Mouse (Mus musculus) cerebral cortex, adult 2 months (tissue): ENCODE data around the gene Slc16a13.

Source experiments
- WGBS: fragments of 180-500 bp; shearing (Covaris S2); methylation state at CpG from one replicate; pipeline ENCODE4 v1.1.7; 2018; 5-methylcytosine and 5-hydroxymethylcytosine counted together

Gene Slc16a13

DNA sequence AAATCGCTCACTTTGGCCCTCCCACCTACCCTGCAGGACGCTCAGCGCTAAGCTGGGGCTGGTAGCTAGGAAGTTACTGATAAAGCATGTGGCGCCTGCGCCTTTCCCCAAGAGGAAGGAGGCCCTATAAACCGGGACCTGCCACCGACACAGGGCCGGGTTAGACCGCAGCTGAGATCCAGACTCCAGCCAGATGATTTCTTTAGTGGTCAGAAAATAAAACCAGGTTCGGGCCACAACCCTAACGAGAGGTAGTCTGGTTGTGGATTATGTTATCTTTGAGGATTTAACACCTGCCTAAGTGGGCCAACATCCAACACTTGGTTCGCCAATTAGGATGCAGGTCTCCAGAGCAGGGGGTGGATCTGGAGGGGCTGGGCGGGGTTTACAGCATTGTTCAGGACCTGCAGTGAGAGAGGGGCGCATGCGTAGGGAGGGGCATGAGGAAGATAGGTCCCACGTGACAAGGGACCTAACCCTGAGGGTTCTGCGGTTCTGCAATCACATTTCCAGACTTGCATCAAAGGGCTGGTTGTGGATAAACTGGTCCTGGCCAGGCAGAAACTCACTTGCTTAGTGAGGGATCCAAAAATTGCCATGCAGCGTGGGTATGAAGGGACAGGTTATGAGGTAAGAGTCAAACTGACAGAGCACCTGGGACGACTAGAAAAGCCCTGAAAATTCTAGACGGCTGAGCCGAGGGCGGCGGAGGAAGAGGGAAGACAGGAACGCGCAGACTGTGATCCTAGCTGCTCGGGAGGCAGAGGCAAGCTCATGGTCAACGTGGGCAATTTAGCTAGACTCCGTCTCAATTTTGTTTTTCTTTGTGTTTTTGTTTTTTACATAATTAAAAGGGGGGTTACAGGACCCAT, at the start of gene Slc16a13:
Gene Slc16a13 (minus strand): TSS at position 334 of the 872 bp plus-strand sequence.
- WGBS: 1% methylated on average over 28 of the region's 28 CpGs

GRCm38 (mm10) chr11:70266405-70266804, 45.5 kb upstream of the Slc16a13 start:
- WGBS: 63% methylated on average over 1 of the region's 1 CpGs

DNA sequence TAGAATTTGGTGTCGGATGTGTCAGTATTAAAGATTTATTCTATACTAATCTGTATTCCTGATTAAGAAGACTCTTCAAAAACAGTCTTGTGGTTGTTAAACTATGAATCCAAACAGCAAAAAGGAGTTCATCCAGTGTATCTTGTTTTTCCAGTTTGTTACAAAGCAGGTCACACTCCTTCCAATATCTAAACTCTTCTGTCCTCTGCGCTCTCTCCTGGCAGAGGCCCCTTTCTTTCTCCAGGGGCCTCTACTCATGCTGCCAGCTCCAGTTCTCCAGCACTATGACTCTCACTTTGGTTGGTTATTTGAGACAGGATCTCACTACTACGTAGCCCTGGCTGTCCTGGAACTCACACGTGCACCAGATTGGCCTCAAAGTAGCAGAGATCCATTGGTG, 45.0 kb upstream of the Slc16a13 start:
- WGBS: 85% methylated on average over 4 of the region's 4 CpGs

- WGBS: 61% methylated on average over 3 of the region's 3 CpGs
These were observed 44.4 kb upstream of the Slc16a13 start for GRCm38 (mm10) chr11:70265252-70265651.

DNA sequence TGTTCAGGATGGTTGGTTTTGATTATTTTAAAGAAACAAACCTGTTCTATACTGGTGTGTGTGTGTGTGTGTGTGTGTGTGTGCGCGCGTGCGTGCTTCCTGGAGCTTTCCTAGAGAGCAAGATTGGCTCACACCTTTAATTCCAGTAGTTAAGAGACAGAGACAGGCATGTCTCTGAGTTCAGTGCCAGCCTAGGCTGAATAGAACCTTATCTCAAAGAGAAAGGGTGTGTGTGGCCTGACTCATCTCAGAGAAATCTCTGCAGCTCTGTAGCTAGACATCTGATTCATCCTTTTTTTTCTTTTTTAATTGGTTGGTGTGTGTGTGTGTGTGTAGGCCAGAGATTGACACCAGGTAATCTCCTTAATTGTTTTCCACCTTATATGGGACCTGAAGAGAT, 38.2 kb upstream of the Slc16a13 start:
- 93% methylated on average over 4 of the region's 4 CpGs for WGBS

DNA sequence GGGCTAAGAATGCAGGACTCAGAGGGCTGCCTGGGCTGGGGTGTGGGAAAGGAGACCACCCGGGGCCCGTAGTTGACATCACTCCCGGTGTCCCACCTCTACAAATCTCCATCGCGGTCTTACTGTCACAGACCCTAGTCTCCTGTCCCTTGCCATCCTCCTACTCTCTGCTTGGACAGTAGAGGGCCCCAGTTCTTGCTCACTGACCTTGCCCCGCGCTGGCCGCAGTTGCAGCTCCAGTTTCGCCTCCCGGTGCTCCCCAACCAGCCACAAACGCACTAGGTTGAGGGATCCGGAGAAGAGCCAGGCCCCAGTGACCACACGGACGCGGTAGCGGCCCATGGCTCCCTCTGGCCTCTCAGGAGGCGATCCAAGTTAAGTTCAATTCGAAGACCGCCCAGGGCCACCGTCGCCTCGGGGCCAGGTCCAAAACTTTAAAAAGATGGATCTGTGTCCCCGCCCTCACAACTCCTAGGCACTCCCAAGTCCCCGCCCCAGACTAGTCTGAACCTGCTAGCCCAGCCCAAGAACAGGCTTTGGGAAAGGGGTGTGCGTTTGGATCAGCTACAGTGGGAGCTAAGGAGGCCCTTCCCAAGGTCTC, 34.2 kb upstream of the Slc16a13 start, which contains the start of gene Alox12:
Gene Alox12 (minus strand): TSS at position 423 of the 601 bp plus-strand sequence.
- WGBS: 4% methylated on average over 25 of the region's 25 CpGs

- 5% methylated on average over 18 of the region's 18 CpGs for WGBS
These were observed 33.5 kb upstream of the Slc16a13 start for GRCm38 (mm10) chr11:70254337-70254736.

- WGBS: 85% methylated on average over 8 of the region's 8 CpGs
These were observed 31.0 kb upstream of the Slc16a13 start for GRCm38 (mm10) chr11:70251853-70252252.

DNA sequence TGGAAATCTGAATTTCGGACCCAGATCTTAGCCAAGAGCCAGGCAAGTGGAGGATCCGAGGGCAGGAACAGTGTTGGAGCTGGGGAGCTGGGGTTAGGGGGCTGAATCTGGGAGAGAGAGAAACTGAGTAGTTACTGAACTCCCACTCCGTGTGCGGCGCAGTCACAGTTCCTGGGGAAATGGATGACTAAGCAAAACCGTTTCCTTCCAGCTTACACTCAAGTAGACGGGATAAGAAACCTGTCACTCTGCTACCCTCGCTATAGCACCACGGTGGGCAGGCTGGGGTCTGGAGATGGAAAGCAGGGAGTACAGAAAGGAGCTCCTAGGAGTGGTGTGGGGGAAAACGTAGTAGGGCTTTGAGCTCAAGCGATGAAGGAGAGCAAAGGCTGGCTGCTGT, 29.3 kb upstream of the Slc16a13 start:
- 56% methylated on average over 11 of the region's 11 CpGs for WGBS

- WGBS: 54% methylated on average over 9 of the region's 9 CpGs
These were observed 26.4 kb upstream of the Slc16a13 start for GRCm38 (mm10) chr11:70247136-70247845.

DNA sequence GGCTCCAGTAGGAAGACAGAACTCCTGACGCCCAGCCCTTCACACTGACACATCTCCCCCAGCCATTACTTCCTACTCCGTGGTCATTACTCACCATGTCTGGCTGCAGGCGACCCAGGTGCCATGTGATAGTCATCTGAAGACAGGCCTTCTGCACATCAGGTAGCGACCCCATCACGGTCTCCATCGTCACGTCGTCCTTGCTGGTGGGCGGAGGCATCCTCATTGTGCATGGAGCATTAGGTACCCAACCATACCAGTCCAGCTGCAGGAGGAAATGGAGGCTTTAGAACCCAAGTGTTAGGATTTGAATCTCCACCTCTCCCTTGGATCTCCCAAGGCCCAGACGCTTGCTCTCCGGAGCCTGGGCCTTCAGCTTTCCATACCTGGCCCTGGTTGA, 21.7 kb upstream of the Slc16a13 start:
- 79% methylated on average over 11 of the region's 11 CpGs for WGBS

DNA sequence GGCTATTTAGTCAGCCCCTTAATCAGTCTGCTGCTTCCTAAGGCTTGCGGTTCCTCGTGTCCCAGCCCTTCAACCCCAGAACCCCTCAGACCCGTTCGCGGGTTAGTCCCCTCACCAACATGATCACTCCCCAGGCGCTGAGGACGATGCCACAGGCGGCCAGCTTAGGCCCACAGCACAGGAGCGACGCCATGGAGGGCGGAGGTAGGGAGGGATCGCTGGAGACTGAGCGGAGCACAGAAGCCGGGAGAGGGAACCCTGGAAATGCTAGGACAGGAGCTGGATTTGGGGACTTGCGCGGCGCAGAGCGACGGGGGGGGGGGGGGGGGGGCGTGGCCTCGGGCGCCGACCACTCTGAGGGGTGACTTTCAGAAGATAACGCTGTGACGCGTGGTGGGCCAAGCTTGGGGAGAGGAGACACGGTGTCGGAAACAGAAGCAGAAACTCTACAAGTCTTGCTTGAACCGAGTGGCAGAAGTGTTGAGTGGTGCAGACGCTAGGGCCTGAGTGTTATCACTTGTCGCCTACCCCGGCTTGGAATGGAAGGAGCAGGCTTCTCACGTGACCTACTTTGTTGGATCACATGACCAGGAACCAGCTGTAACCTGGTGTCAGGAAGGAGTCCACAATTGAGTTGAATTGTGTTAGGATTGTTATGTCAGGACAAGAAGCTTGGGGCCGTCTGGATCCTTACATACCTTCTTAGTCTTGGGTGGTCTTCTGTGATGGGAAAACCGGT, 18.8 kb upstream of the Slc16a13 start, which contains the start of the genes Gm21988 and Rnasek:
Gene Gm21988 (minus strand): TSS at position 290 of the 739 bp plus-strand sequence.
Gene Rnasek (minus strand): TSS at position 302 of the 739 bp plus-strand sequence.
- WGBS: under 1% methylated on average over 34 of the region's 35 CpGs

DNA sequence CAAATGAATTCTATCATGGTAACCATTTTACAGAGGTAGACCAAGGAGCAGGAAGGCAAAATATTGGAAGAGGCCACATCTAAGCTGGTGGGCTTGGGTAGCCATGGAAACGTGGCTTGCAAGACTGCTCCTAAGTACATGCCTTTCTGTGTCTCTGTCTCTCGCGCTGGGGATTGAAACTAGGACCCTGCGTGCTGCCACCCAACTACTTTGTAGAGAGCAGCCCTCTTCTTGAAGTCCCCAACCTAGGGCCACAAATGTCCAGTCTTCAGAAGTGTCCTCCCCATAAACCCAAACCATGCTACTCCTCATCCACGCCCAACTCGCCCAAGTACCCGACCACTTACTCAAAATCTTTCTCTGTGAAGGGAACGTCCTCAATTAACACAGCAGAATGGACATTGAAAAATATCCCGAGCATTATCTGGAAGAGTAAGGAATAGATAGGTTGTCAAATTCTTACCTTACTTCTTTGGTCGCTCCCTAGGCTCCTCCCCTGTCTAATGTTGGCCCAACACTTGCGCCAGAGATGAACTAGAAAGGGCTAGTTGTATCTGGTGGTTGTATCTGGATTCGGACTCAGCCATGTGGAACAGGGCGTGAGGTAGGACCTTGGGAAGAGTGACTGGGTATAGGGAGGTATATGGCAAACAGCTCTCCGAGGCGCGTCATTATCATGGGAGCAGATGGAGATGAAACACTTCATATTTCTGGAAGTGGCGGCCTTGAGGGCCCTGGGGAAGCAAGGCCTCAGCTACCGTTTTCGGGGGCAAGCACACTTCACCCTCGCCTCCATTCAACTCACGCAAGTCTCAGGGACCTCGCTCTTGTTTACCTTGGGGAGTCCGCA, 18.0 kb upstream of the Slc16a13 start:
- WGBS: 6% methylated on average over 23 of the region's 23 CpGs

DNA sequence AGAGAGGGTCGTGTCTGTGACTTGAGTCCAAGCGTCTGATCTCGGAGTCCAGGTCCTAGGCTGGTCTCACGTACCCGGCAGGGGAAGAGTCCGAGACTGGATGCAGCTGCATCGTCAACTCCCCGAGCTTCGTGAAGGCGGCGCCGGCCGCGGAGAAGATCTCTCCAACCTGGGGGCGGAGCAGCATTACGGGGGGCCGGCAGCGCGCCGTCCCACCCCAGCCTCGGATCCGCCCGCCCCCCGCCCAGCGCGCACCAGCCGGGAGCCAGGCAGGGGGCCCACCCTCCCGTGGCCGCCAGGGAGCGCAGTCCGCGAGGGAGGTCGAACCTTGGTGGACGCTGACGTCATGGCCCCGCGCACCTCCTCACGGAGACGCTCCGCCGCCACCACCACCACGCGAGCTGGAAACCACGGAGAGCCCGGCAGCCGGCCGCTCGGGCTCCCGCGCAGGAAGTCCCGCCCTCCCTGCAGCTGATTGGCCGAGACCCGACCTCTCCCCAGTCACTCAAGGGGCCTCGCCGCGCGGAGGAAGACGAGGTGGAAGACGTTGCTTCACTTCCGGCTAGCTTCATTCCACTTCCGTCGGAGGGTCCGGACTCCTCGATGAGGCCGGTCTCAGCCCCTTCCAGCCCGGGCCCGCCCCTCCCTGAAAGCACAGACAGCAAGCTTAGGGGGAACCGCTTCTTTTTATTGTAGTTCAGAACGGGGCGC, 16.7 kb upstream of the Slc16a13 start, which contains the start of gene 0610010K14Rik:
Gene 0610010K14Rik (minus strand): TSS at position 458 of the 711 bp plus-strand sequence.
- under 1% methylated on average over 70 of the region's 70 CpGs for WGBS

GRCm38 (mm10) chr11:70236717-70237116, 15.9 kb upstream of the Slc16a13 start:
- 16% methylated on average over 7 of the region's 7 CpGs for WGBS

DNA sequence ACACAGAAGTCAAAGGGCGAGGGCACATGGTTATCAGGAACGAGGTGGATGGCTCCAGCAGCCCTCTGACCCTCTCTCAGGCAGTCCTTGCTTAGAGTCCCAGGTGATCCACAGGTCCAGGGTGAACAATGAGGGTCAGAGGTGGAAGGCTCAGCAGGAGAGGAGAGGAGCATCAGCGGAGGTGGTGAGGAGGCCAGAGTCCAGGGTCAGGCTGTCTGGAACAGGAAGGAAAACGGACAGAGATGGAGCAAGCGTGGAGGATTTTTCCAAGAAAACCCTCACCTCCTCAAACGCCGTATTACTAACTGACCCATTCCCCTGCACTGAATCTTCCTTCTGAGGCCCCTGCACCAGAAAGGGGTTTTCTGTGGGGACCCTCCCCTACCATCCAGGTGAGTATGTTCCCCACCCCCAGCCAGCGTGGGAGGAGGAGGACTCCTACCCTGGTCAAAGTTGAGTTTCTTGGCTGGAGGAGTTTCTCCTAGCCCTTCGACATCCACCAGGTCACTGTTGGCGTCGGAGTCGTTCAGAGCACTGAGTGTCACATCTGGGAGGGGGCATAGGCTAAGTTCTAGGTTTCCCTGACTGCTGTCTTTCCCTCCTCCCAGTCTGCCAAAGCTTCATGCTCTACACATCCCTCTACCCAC, 14.5 kb upstream of the Slc16a13 start:
- WGBS: 90% methylated on average over 12 of the region's 12 CpGs

GRCm38 (mm10) chr11:70234497-70234896, 13.6 kb upstream of the Slc16a13 start:
- WGBS: 79% methylated on average over 8 of the region's 8 CpGs

DNA sequence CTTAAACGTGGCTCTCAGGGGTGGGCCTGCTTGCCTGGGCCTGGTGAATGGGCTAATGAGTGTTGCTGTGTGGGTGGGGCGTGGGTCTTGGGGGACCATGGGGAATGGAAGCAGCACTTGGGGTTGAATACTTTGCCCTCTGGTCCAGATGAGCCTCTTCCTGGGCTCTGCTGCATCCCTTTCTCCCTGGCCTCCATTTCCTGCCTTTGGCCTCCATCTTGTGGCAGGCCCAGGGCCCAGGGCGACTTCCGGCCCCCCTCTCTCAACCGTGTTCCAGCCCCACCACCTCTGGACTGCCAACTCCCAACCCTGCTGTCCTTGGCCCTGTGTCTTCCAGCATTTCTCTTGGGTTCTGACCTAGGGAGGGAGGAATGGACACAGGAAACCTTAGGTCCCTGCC, 13.2 kb upstream of the Slc16a13 start:
- WGBS: 70% methylated on average over 5 of the region's 5 CpGs

DNA sequence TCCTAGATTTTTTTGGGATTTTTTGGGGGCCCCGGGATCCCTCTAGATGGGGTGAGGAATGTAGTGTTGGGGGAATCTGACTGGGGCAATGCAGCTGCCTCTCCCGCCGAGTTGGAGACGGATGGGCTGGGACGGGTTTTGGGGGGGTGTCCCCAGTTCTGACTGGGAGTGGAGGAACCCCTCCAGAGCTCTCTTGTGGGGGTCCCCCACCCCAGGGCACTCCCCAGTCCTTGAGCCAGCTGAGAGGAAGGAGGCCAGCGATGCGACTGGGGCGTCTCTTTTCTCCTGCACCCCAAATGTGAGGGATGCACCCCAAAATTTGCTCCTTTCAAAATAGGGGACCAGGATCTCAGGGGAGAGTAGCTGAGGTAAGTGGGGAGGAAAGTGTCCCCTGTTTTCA, 12.2 kb upstream of the Slc16a13 start:
- 19% methylated on average over 8 of the region's 8 CpGs for WGBS
